Mouse (Mus musculus) left cerebral cortex, adult 18-20 months (tissue): ENCODE measurements around the gene Mthfd1. TPM values are rescaled to one million over a fixed set of nuclear protein-coding genes. Genes with fewer than 3 reads are reported as not detected.

ENCODE experiments used
- DNase-seq, 2 experiments: peaks; one replicate each; pipeline ENCODE4 v3.0.0; 2021 to 2022; ENCODE audit warnings: low spot score in 2 of 2, mixed read lengths in 1 of 2
- total RNA-seq, 2 experiments: library from RNA; stranded (reverse); gene quantifications; 2 replicates each; pipeline ENCODE4 v1.2.3; 2021

Gene Mthfd1
- total RNA-seq, 2 experiments from 2014 or later, result 36.6 to 38.1 TPM

- DNase-seq, result no peak
These were observed 90.8 kb downstream of the Mthfd1 start for GRCm38 (mm10) chr12:76345759-76346455.

- DNase-seq, result no peak
These were observed 94.7 kb downstream of the Mthfd1 start for GRCm38 (mm10) chr12:76349680-76350220.

GRCm38 (mm10) chr12:76360868-76361267 lies 105.8 kb downstream of the Mthfd1 start:
- DNase-seq, result no peak

DNA sequence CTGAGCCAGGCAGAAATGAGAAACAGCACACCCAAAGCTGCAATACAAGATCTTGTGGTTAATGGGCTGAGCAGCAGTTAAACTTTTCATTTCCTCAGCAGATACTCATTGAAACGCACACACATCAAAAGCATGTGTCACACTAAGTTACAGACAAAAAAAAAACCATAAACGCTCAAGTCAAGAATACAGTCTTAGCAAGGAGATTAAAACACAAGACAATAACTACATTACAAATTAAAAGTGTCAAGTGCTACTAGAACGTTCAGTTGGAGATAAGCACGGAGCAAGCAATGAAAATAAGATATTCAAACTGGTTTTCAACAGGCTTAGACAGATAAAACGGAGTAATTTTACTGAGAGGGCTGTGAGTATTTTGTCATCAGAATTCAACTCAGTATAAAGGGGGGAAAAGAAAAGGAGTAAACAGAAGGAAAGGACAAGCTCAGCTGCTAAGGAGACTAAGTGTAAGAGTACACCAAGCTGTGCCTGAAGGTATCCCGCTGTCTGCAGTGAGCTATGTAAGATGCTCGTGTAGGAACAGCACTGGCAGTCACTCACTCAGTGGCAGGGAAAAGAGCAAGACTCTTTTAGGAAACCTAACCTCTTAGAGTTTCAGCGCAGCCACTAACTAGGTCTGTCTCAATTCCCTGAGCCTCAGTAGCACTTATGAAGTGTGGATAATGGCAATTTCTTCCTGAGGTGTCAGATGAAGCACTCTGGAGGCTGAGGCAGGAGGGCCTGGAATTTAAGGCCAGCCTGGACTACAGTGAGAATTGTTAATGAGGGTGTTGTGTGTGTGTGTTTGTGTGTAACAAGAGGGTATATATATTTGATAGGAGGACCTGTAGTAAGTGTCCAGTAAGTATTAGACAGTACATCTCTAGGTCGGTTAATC lies 106.6 kb downstream of the Mthfd1 start:
- no peak for DNase-seq

GRCm38 (mm10) chr12:76362303-76362676 lies 107.2 kb downstream of the Mthfd1 start:
- no peak for DNase-seq

DNA sequence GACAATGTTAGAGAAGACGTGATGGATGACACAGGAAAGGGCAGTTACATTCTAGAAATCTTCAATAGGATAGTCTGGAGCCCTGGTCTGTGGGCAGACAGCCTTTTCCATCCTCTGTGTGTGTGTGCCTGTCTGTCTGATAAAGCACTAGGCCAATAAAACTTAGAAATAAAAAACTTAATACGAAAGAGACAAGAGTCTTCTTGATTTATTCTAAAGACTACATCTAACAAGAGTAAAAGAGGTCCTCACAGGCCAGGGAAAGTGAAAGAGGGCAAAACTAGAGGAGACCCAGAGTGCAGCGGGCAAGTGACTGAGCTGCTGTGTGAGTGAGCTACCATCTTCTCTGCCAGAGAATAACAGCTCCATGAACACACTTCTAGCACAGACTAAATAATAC lies 111.2 kb downstream of the Mthfd1 start:
- no peak for DNase-seq

DNA sequence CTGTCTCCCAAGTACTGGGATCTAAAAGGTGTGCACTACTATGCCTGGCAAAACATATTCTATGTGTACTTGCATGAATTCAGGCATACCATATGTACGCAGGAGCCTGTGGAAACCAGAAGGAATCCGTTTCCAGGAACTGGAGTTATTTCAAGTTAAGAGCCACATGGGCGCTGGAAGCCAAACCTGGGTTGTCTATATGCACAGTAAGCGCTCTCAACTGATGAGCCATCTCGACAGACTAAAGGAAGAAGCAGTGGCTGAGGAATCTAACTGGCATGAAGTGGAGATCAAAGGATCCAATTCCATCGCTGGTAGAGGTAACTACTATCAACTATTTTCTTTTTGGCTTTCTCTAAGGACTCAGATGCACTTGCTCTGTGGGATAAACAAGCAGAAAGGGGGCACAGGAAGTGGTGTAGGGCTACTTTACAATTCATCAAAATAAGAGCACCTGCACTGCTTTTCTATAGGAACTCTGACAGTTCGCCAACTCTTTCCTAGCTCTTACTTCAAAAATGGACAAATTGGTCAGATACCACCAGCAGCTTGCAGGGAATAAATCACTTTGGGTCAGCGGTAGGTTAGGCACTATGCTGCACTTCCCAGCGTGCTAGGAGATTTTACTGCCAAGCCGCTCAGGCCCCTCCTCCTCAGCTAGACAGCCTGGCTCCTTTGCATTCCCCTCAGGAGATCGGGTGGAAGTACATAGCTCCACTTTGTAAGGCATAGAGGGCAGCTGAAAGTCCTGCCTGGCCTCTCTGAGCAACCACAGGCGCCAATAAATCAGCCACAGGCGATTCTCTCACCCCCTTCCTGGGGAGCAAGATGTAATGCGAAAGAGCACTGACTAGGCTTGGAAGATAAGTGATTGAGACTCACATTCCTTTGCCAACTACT lies 112.2 kb downstream of the Mthfd1 start:
- no peak for DNase-seq

DNA sequence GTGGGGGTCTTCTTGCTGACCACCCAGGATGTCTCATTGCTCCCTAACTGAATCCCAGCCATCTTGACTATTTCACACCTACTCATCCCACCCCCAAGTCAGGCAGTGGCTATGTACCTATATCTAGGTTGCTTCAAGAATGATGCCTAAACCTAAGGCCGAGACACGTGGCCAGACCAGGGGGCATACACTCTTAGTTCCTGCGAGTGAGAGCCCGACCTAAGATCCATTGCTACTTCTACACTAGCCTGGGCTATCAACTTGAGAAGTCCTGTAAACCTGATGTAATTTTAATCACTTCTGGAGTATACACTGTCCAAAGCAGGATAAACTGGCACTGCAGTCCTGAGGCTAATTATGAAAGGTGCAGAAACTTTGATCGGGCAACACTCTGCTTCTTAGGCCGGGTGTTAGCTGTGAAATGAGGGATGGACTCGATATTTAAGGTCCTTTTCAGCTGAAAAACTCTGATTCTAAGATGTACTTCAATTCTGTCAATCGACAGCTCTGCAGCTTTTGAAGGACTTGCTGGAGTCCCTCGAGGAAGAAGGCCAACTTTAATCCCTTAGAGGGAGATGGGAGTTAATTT lies 113.2 kb downstream of the Mthfd1 start:
- DNase-seq, result no peak

GRCm38 (mm10) chr12:76368790-76369205 lies 113.7 kb downstream of the Mthfd1 start:
- no peak for DNase-seq

Other genes with a start within 250 kb of the Mthfd1 start
- under 1 TPM; 0.44 to 0.45 TPM for gene Esr2, start 78.0 kb upstream of the Mthfd1 start, total RNA-seq
- not detected for gene Tex21, start 8.6 kb upstream of the Mthfd1 start, total RNA-seq
- gene Akap5, start 69.6 kb downstream of the Mthfd1 start, total RNA-seq, result 10 to 100 TPM; 81.5 to 81.9 TPM
- gene Zbtb25, start 114.3 kb downstream of the Mthfd1 start, total RNA-seq, result 10 to 100 TPM; 15.9 to 16.6 TPM
- 1 to 10 TPM; 5.6 to 6.1 TPM for gene Zbtb1, start 115.0 kb downstream of the Mthfd1 start, total RNA-seq
- 10 to 100 TPM; 63.8 to 79.8 TPM for gene Hspa2, start 148.9 kb downstream of the Mthfd1 start, total RNA-seq
- 1 to 10 TPM; 1.6 to 1.8 TPM for gene Ppp1r36, start 162.2 kb downstream of the Mthfd1 start, total RNA-seq